Mouse (Mus musculus): Measurements from ENCODE around the gene Olfr1029.

GRCm38 (mm10) chr2:85973595-85973994 lies at the start of gene Olfr1029:
- no peak for TF ChIP-seq E2F4 (IDR thresholded peaks at IDR 0.05; ENCODE audit: insufficient read depth)
- no peak for TF ChIP-seq MAX (IDR thresholded peaks at IDR 0.05; ENCODE audit: low read depth)
- TF ChIP-seq SRF (IDR thresholded peaks at IDR 0.05; ENCODE audit: control insufficient read depth, insufficient read length, low read depth): no peak
- no peak for TF ChIP-seq POLR2A (IDR thresholded peaks at IDR 0.05; ENCODE audit: insufficient read length, low read depth)
- no peak for TF ChIP-seq REST (IDR thresholded peaks at IDR 0.05; ENCODE audit: insufficient read depth, insufficient read length)
- TF ChIP-seq MYOD1 (IDR thresholded peaks at IDR 0.05; ENCODE audit: control insufficient read depth in 1 of 3, insufficient read length in 2 of 3, low read depth in 2 of 3): no peak
- no peak for TF ChIP-seq POLR2AphosphoS2 (IDR thresholded peaks at IDR 0.05; ENCODE audit: insufficient read length, low read depth)
- TF ChIP-seq MYOG (IDR thresholded peaks at IDR 0.05; ENCODE audit: control insufficient read depth in 1 of 3, insufficient read depth in 1 of 3, insufficient read length in 2 of 3, low read depth in 2 of 3): no peak
- TF ChIP-seq USF1 (IDR thresholded peaks at IDR 0.05; ENCODE audit: low read depth): no peak
- no peak for TF ChIP-seq TCF12 (IDR thresholded peaks at IDR 0.05; ENCODE audit: insufficient read depth, poor library complexity, severe bottlenecking)
- no peak for TF ChIP-seq CEBPB (IDR thresholded peaks at IDR 0.05; ENCODE audit: insufficient read depth, poor library complexity, severe bottlenecking)

All from myocyte (in vitro differentiated cells).